25 mouse cellular contexts compared by ENCODE assay signal in genomic region chr12:101987659-101988058, GRCm38 (mm10).
"Had no signal": no experiment of that assay in that cellular context is flagged by ENCODE, and none has a peak within 500 bp of the region (broad histone marks: within the 10 kb centered on the region; RNA-seq: fewer than 3 reads in every experiment).

No protein-coding gene starts in this region.

- H3K9ac ChIP-seq: embryonic facial prominence, embryonic 12.5 days; embryonic facial prominence, embryonic 13.5 days; embryonic facial prominence, embryonic 15.5 days; forebrain, embryonic 12.5 days; forebrain, embryonic 13.5 days; forebrain, embryonic 15.5 days; forebrain, postnatal 0 days had no signal

- H3K9me3 ChIP-seq: embryonic facial prominence, embryonic 10.5 days; embryonic facial prominence, embryonic 12.5 days; embryonic facial prominence, embryonic 13.5 days; embryonic facial prominence, embryonic 15.5 days; forebrain, embryonic 10.5 days; forebrain, embryonic 12.5 days; forebrain, embryonic 13.5 days; forebrain, embryonic 15.5 days had no signal

- H3K4me3 ChIP-seq: embryonic facial prominence, embryonic 10.5 days; embryonic facial prominence, embryonic 12.5 days; embryonic facial prominence, embryonic 13.5 days; embryonic facial prominence, embryonic 15.5 days; erythroblast, embryonic 14.5 days; forebrain, embryonic 10.5 days; forebrain, embryonic 12.5 days; forebrain, embryonic 13.5 days; forebrain, embryonic 15.5 days; gastrocnemius, adult 2 months; heart, adult 2 months had no signal

- DNase-seq: cerebellum, adult 9-10 months; cerebellum, adult 9-11 months; cerebellum, postnatal 10 days; cerebellum, postnatal 14 days; cerebellum, postnatal 25 days; cerebellum, postnatal 36 days; embryo, embryonic 11 days; forebrain, postnatal 0 days; gastrocnemius, adult 2 months; gastrocnemius, postnatal 10 days; gastrocnemius, postnatal 14 days; gastrocnemius, postnatal 25 days; gastrocnemius, postnatal 36 days; heart, adult 11 months; heart, adult 18-20 months; heart, adult 2 months had no signal

- H3K27ac ChIP-seq: embryonic facial prominence, embryonic 10.5 days; embryonic facial prominence, embryonic 12.5 days; embryonic facial prominence, embryonic 13.5 days; embryonic facial prominence, embryonic 15.5 days; forebrain, embryonic 10.5 days; forebrain, embryonic 12.5 days; forebrain, embryonic 13.5 days; forebrain, embryonic 15.5 days; gastrocnemius, adult 2 months; heart, adult 2 months had no signal

- H3K4me1 ChIP-seq: embryonic facial prominence, embryonic 10.5 days; embryonic facial prominence, embryonic 12.5 days; embryonic facial prominence, embryonic 13.5 days; embryonic facial prominence, embryonic 15.5 days; forebrain, embryonic 10.5 days; forebrain, embryonic 12.5 days; forebrain, embryonic 13.5 days; forebrain, embryonic 15.5 days had no signal

- H3K27me3 ChIP-seq: embryonic facial prominence, embryonic 12.5 days; embryonic facial prominence, embryonic 13.5 days; embryonic facial prominence, embryonic 15.5 days; forebrain, embryonic 12.5 days; forebrain, embryonic 13.5 days; forebrain, embryonic 15.5 days had no signal
